Mouse (Mus musculus): ENCODE measurements at regions not wholly inside any gene's neighbourhood (a gene's known extent, or its start where the extent isn't known, plus 50 kb on each side); places are given as distances from the start of the nearest gene placed in this dataset.

- no peak for DNase-seq (ENCODE audit: low read depth in 1 of 2, low spot score in 2 of 2)
- H3K4me3 ChIP-seq (ENCODE audit: extremely low read depth, insufficient read depth, insufficient read length), result no peak overlapping the region
- no peak for TF ChIP-seq POLR2A (IDR thresholded peaks at IDR 0.05; ENCODE audit: low read depth, low read length)
- no peak for TF ChIP-seq CTCF (IDR thresholded peaks at IDR 0.05; ENCODE audit: extremely low read depth, insufficient read depth, insufficient read length, insufficient replicate concordance)
- no peak overlapping the region for H3K27ac ChIP-seq (ENCODE audit: insufficient read depth, low read length)
- H3K4me1 ChIP-seq (ENCODE audit: control insufficient read depth, insufficient read depth, insufficient read length), result no peaks in the 10 kb centered on the region
- H3K27me3 ChIP-seq (ENCODE audit: control insufficient read depth, insufficient read depth, low read length), result no peaks in the 10 kb centered on the region
- WGBS, result 89% methylated on average over 4 of the region's 4 CpGs
- H3K36me3 ChIP-seq (ENCODE audit: control insufficient read depth, insufficient read depth, low read length), result no peaks in the 10 kb centered on the region
Observed at GRCm38 (mm10) chr15:57545141-57545540, 67.7 kb upstream of the Slc22a22 start.

- no peak overlapping the region for H3K4me3 ChIP-seq (ENCODE audit: extremely low read depth, insufficient read depth, insufficient read length)
- 75% methylated on average over 3 of the region's 3 CpGs for WGBS
- H3K4me1 ChIP-seq (ENCODE audit: control insufficient read depth, insufficient read depth, insufficient read length), result no peaks in the 10 kb centered on the region
- no peaks in the 10 kb centered on the region for H3K27me3 ChIP-seq (ENCODE audit: control insufficient read depth, insufficient read depth, low read length)
- no peaks in the 10 kb centered on the region for H3K36me3 ChIP-seq (ENCODE audit: control insufficient read depth, insufficient read depth, low read length)
- TF ChIP-seq CTCF (IDR thresholded peaks at IDR 0.05; ENCODE audit: extremely low read depth, insufficient read depth, insufficient read length, insufficient replicate concordance), result no peak
- TF ChIP-seq POLR2A (IDR thresholded peaks at IDR 0.05; ENCODE audit: low read depth, low read length), result no peak
- DNase-seq (ENCODE audit: low read depth in 1 of 2, low spot score in 2 of 2), result no peak
- no peak overlapping the region for H3K27ac ChIP-seq (ENCODE audit: insufficient read depth, low read length)
Observed at GRCm38 (mm10) chr15:57543985-57544384, 66.6 kb upstream of the Slc22a22 start.

GRCm38 (mm10) chr15:57542630-57543029 lies 65.2 kb upstream of the Slc22a22 start:
- Histone ChIP-seq H3K4me1 (ENCODE audit: control insufficient read depth, insufficient read depth, insufficient read length) (no peaks in the 10 kb centered on the region), H3K4me3 (ENCODE audit: extremely low read depth, insufficient read depth, insufficient read length) (no peak overlapping the region), H3K27me3 (ENCODE audit: control insufficient read depth, insufficient read depth, low read length) (no peaks in the 10 kb centered on the region), H3K36me3 (ENCODE audit: control insufficient read depth, insufficient read depth, low read length) (no peaks in the 10 kb centered on the region), H3K27ac (ENCODE audit: insufficient read depth, low read length) (no peak overlapping the region)
- no peak for DNase-seq (ENCODE audit: low read depth in 1 of 2, low spot score in 2 of 2)
- WGBS, result 54% methylated on average over 3 of the region's 3 CpGs
- TF ChIP-seq POLR2A (IDR thresholded peaks at IDR 0.05; ENCODE audit: low read depth, low read length), result no peak
- no peak for TF ChIP-seq CTCF (IDR thresholded peaks at IDR 0.05; ENCODE audit: extremely low read depth, insufficient read depth, insufficient read length, insufficient replicate concordance)

- H3K27me3 ChIP-seq (ENCODE audit: control insufficient read depth, insufficient read depth, low read length), result no peaks in the 10 kb centered on the region
- no peaks in the 10 kb centered on the region for H3K4me1 ChIP-seq (ENCODE audit: control insufficient read depth, insufficient read depth, insufficient read length)
- H3K36me3 ChIP-seq (ENCODE audit: control insufficient read depth, insufficient read depth, low read length), result no peaks in the 10 kb centered on the region
- no peak overlapping the region for H3K27ac ChIP-seq (ENCODE audit: insufficient read depth, low read length)
- no peak overlapping the region for H3K4me3 ChIP-seq (ENCODE audit: extremely low read depth, insufficient read depth, insufficient read length)
- no peak for TF ChIP-seq POLR2A (IDR thresholded peaks at IDR 0.05; ENCODE audit: low read depth, low read length)
- no peak for TF ChIP-seq CTCF (IDR thresholded peaks at IDR 0.05; ENCODE audit: extremely low read depth, insufficient read depth, insufficient read length, insufficient replicate concordance)
- DNase-seq (ENCODE audit: low read depth in 1 of 2, low spot score in 2 of 2), result no peak
- 76% methylated on average over 2 of the region's 2 CpGs for WGBS
Observed at GRCm38 (mm10) chr15:57535514-57535913, 58.1 kb upstream of the Slc22a22 start.
